Mouse (Mus musculus) stomach, postnatal 0 days (tissue): Measurements from ENCODE around the gene Grid1.

Source experiments
- CTCF ChIP-seq: IDR thresholded peaks from 2 replicates; pipeline ENCODE4 v1.5.1; 2016; ENCODE audit warnings: antibody characterized with exemption, low read depth, mild to moderate bottlenecking, moderate library complexity
- EP300 ChIP-seq: optimal IDR thresholded peaks from 2 replicates; pipeline ENCODE3; 2016; ENCODE audit warnings: antibody characterized with exemption

- TF ChIP-seq EP300 = no peak
- no peak for TF ChIP-seq CTCF
Measured at GRCm38 (mm10) chr14:34821131-34821790, 1.4 kb downstream of the Grid1 start.
